Mouse (Mus musculus) C2C12 (cell line): Measurements from ENCODE around the gene Mcat.

Experiments
- CEBPB ChIP-seq: IDR thresholded peaks from one replicate; pipeline ENCODE4 v1.6.1; 2011; ENCODE audit warnings: low read depth, mild to moderate bottlenecking, control low read depth, moderate library complexity
- CTCF ChIP-seq: IDR thresholded peaks from one replicate; pipeline ENCODE4 v1.5.1; 2011; ENCODE audit not compliant: control insufficient read depth, insufficient read depth, insufficient read length
- FOSL1 ChIP-seq: IDR thresholded peaks from one replicate; pipeline ENCODE4 v1.8.0; 2011; ENCODE audit warnings: mild to moderate bottlenecking, low read length; ENCODE audit not compliant: poor library complexity, insufficient read depth, severe bottlenecking
- MAX ChIP-seq: IDR thresholded peaks from one replicate; pipeline ENCODE4 v1.6.1; 2011; ENCODE audit warnings: mild to moderate bottlenecking, control low read depth
- MYOG ChIP-seq: IDR thresholded peaks from one replicate; pipeline ENCODE4 v1.6.1; 2011; ENCODE audit not compliant: control insufficient read depth, insufficient read length; ENCODE audit errors: extremely low read depth

GRCm38 (mm10) chr15:83534960-83535889 is 28.4 kb downstream of the Mcat start:
- TF ChIP-seq CTCF (no peak), MYOG (no peak), FOSL1 (no peak), MAX (no peak), CEBPB (no peak)
